Mouse (Mus musculus): ENCODE data around the gene Unc45b.
"Not testable (repeated sequence)": the region's sequence is repeated elsewhere in the genome, so short reads cannot be mapped to it uniquely, and the experiment has no call there.

Unc45b gene

DNA sequence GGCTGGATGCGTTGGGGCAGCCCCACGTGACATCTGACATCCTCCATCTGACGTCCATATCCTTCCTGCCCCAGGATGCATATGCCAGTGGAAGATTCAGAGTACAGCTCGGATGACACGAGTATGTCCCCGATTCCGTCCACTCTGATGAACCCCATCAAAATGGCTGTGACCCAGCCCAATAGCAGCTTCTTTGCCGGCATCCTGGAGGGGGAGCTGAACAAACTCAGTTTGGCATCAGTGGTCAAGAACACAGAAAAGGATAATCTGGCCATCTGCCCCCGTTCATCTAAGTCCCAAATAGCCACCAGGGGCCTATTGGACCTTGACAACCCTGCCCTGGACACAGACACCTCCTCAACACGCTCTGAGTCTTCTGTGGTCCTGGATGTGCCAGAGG lies 12.9 kb upstream of the Unc45b start:
- no peak for DNase-seq (ENCODE audit: low spot score)

DNA sequence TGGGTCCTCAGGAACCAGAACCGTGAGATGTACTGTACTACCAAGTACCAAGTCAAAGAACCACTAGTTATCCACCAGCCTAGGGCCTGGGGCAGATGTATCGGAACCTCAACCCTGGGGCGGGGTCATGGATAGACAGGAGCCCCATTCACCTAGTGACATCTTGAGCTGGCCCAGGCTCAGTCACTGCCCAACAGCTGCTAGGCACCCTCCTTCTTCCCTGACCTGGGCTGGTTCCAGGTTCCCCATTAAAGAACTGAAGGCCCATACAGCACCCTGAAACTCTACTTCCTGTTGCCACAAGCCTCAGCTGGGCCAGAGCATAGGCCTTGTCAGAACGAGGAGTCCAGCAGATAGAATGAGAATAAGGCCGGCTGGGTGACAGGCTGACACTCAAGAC lies 10.6 kb upstream of the Unc45b start:
- DNase-seq (ENCODE audit: low spot score) = no peak

GRCm38 (mm10) chr11:82901606-82902310 lies 8.6 kb upstream of the Unc45b start:
- DNase-seq (ENCODE audit: low spot score) = no peak

GRCm38 (mm10) chr11:82904952-82905351 lies 5.4 kb upstream of the Unc45b start:
- no peak for DNase-seq (ENCODE audit: low spot score)

- no peak for DNase-seq (ENCODE audit: low spot score)
These were observed 4.5 kb upstream of the Unc45b start for GRCm38 (mm10) chr11:82905816-82906215.

- peak; percentile 90 for DNase-seq (ENCODE audit: low spot score)
These were observed 2.4 kb upstream of the Unc45b start, which contains the start of gene Nle1 for GRCm38 (mm10) chr11:82907651-82908607. Gene Nle1, minus strand, starts transcription at chr11:82908411.

- DNase-seq (ENCODE audit: low spot score) = no peak
These were observed 1.8 kb upstream of the Unc45b start for GRCm38 (mm10) chr11:82908608-82908989.

GRCm38 (mm10) chr11:82910679-82911389 lies 484 bp downstream of the Unc45b start:
- DNase-seq (ENCODE audit: low spot score) = no peak

DNA sequence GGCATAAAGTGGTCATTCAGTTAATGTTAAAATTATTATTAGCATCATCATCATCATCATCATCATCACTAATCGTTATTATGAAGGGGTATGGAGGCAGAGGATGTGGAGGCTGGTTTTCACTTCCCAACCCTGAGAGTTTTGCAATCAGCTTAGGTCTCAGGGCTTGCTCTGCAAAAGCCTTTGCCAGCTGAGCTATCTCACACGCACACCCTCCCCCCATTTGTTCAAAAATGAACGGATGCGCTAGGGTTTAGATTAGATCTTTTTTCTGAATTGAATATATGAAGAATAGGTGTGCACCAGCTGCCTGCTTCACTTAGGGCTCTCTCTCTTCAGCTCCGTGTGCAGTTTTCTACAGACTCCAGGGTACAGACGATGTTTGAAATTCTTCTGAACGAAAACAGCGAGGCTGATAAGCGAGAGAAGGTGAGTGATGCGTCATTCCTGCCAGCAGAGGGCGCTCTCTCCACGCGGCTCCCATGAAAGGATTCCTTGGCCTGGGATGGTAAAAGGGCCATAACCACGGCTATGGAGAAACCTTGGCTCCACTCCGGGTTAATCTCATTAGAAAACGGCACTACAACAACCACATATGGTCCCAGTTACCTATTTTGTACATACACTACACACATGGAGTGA lies 4.5 kb downstream of the Unc45b start:
- peak; percentile 67 for DNase-seq (ENCODE audit: low spot score)

DNA sequence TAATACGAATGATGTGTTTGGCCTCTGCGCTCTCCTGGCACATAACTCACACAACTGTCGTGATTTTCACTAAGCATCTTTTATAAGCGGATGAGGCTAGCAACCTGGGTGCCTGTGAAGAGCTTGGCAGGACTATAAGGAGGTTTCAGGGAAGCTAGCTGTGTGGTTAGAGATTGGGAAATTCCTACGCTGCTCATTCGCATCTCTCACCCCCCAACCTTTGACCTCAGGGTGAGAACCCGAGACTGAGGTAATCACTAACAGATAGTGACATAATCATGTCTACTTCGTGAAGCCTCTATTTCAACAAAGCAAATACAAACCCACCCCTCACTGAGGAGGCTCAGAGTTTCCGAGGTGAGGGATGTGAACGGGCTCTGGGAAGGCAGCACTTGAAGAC lies 10.4 kb downstream of the Unc45b start:
- no peak for DNase-seq (ENCODE audit: low spot score)

GRCm38 (mm10) chr11:82921691-82922090 lies 11.3 kb downstream of the Unc45b start:
- DNase-seq (ENCODE audit: low spot score) = no peak

GRCm38 (mm10) chr11:82923910-82924309 lies 13.6 kb downstream of the Unc45b start:
- not testable (repeated sequence) for DNase-seq (ENCODE audit: low spot score)

DNA sequence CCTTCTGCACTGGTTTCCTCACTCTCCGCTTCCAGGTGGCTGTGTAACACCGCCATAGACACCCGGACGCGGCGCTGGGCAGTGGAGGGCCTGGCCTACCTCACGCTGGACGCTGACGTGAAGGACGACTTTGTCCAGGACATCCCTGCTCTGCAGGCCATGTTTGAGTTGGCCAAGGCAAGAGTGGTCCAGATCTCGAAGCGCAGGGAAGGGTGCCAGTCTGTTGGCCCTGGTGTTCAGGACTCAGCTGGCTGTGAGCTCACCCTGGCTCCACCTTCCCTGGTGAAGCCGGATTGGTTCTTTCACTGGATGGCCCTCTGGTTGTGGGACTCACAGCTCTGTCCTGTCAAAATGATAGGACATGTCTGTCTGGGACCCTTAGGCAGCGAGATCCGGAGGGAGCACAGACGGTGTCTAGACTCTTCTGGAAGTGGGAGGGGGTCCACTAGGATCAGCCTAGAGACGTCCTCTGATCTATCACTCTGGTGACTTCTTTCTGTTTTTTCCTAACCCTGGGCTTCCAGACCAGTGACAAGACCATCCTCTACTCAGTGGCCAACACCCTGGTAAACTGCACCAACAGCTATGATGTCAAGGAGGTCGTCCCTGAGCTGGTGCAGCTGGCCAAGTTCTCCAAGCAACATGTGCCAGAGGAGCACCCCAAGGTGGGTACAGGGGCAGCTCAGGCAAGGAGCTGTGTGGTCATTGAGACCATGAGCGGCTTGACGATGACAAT lies 18.7 kb downstream of the Unc45b start:
- DNase-seq (ENCODE audit: low spot score) = no peak

DNA sequence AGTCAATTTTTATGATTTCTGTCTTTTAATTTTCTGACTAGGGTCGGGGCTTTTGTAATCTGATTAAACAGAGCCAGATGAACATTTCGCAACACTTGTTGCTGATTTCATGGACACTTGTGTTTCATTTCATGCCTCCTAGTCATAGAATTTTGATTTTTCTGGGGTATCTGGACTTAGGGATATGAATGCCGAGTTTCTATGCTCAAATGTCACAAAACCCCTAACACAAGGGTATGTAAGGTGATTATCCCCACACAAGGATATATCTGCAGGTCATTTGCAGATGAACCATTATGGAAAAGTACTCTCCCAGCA lies 19.2 kb downstream of the Unc45b start:
- no peak for DNase-seq (ENCODE audit: low spot score)

DNA sequence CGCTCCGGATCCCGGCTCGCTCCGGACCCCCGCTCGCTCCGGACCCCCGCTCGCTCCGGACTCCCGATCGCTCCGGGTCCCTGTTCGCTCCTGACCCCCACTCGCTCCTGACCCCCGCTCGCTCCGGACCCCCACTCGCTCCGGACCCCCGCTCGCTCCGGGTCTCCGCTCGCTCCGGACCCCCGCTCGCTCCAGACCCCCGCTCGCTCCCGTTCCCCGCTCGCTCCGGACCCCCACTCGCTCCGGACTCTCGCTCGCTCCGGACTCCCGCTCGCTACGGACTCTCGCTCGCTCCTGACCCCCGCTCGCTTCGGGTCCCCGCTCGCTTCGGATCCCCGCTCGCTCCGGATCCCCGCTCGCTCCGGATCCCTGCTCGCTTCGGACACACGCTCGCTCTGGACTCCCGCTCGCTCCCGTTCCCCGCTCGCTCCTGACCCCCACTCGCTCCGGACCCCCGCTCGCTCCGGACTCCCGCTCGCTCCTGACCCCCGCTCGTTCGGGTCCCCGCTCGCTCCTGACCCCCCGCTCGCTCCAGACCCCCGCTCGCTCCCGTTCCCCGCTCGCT lies 20.1 kb downstream of the Unc45b start:
- DNase-seq (ENCODE audit: low spot score) = not testable (repeated sequence)

GRCm38 (mm10) chr11:82931161-82931560 lies 20.8 kb downstream of the Unc45b start:
- not testable (repeated sequence) for DNase-seq (ENCODE audit: low spot score)

GRCm38 (mm10) chr11:82931671-82932450 lies 21.5 kb downstream of the Unc45b start:
- not testable (repeated sequence) for DNase-seq (ENCODE audit: low spot score)

- DNase-seq (ENCODE audit: low spot score) = no peak
These were observed 22.8 kb downstream of the Unc45b start for GRCm38 (mm10) chr11:82933186-82933585.

DNA sequence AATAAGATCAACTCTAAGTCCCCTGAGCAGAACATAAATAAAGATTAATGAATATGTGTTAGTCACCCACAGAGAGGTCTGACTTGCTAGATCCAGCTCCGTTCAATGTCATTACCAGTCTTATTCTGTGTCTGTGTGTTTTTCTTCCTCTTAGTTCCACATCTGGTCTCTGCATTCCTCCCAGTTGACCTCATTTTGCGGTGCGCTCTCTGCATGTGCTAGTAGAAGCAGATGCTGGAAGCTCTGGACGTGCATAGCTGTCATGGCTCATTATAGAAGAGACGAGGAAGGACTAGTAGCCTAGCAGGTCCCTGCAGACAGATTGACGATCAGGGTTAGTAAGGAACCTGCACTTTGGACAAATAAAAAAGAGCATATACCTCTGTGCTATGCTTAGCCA lies 33.0 kb downstream of the Unc45b start:
- no peak for DNase-seq (ENCODE audit: low spot score)

DNA sequence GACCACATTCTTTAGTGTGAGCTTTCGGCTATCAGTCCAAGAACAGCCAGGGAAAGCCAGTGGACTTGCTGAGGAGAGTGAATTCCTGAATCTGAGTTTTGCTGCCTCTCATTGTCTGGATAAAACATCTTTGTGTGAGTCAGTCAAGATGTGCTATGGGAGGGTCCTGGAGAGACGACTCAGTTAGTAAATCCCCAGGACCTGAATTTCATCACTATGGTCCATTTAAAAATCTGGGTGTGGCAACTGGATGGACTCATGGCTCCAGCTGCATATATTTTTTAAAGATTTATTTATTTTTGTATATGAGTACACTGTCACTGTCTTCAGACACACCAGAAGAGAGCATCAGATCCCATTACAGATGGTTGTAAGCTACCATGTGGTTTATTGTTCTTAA lies 35.3 kb downstream of the Unc45b start:
- DNase-seq (ENCODE audit: low spot score) = no peak
